Mouse (Mus musculus) heart, embryonic 14.5 days (tissue): ENCODE results near the gene Nrtn. TPM values are rescaled to one million over a fixed set of nuclear protein-coding genes. Genes with fewer than 3 reads are reported as not detected.

Experiments used
- ATAC-seq: fragments of 200-750 bp; cut with Nextera tagmentation; 2 replicates; pipeline ENCODE4 v1.8.0; 2017; ENCODE audit warnings: low read depth, moderate TSS enrichment; ENCODE audit not compliant: insufficient number of reproducible peaks, insufficient read depth, low FRiP score
- H3K27ac ChIP-seq, 2 experiments: fragments of 200-500 bp in 1 of 2; fragments of 300-500 bp in 1 of 2; sonication (generic) in 1 of 2; replicated peaks in 1 of 2; 2 replicates each; pipeline ENCODE4 v1.5.1; 2012 to 2014; ENCODE audit warnings: low read depth in 2 of 2, low read length in 2 of 2, control low read depth in 1 of 2, mild to moderate bottlenecking in 1 of 2, mixed read lengths in 1 of 2; ENCODE audit not compliant: control insufficient read depth in 1 of 2, insufficient read depth in 1 of 2
- H3K27me3 ChIP-seq: fragments of 300-500 bp; sonication (generic); 2 replicates; pipeline ENCODE4 v1.6.1; 2014; ENCODE audit warnings: mild to moderate bottlenecking, low read length, control low read depth; ENCODE audit not compliant: control insufficient read depth, insufficient read depth
- H3K36me3 ChIP-seq: fragments of 300-500 bp; sonication (generic); 2 replicates; pipeline ENCODE4 v1.6.1; 2014; ENCODE audit warnings: mild to moderate bottlenecking, control low read depth, low read length, mixed read lengths; ENCODE audit not compliant: control insufficient read depth, insufficient read depth
- H3K4me1 ChIP-seq, 2 experiments: fragments of 200-500 bp in 1 of 2; fragments of 300-500 bp in 1 of 2; sonication (generic) in 1 of 2; 2 replicates each; pipeline ENCODE4 v1.6.1; 2012 to 2014; ENCODE audit warnings: low read length in 2 of 2, control low read depth in 1 of 2, mixed read lengths in 1 of 2; ENCODE audit not compliant: control insufficient read depth in 2 of 2, insufficient read depth in 2 of 2
- H3K4me2 ChIP-seq: fragments of 300-500 bp; sonication (generic); 2 replicates; pipeline ENCODE4 v1.6.1; 2014; ENCODE audit warnings: mild to moderate bottlenecking, low read length
- H3K4me3 ChIP-seq, 2 experiments: fragments of 200-500 bp in 1 of 2; fragments of 300-500 bp in 1 of 2; sonication (generic) in 1 of 2; 2 replicates each; pipeline ENCODE4 v1.5.1; 2012 to 2014; ENCODE audit warnings: low read length in 2 of 2, mild to moderate bottlenecking in 2 of 2, control low read depth in 1 of 2, low read depth in 1 of 2, moderate library complexity in 1 of 2; ENCODE audit not compliant: control insufficient read depth in 1 of 2, insufficient read depth in 1 of 2
- H3K9ac ChIP-seq: fragments of 300-500 bp; sonication (generic); 2 replicates; pipeline ENCODE4 v1.6.1; 2014; ENCODE audit warnings: mild to moderate bottlenecking, low read length
- H3K9me3 ChIP-seq: fragments of 300-500 bp; sonication (generic); 2 replicates; pipeline ENCODE4 v1.6.1; 2016; ENCODE audit warnings: low read length, control low read depth; ENCODE audit not compliant: control insufficient read depth
- WGBS: fragments of 180-500 bp; shearing (Covaris S2); extraction: QIAGEN DNeasy Blood & Tissue Kit; methylation state at CpG from one replicate; pipeline ENCODE4 v1.1.7; 2014; 5-methylcytosine and 5-hydroxymethylcytosine counted together
- polyA plus RNA-seq: library from polyadenylated mRNA; unstranded; fragments of >200 nt; fragmentation: Nextera tagmentation; extraction: Ambion mirVana; gene quantifications from 2 replicates; pipeline ENCODE4 v1.2.1, GENCODE M21; 2014

Nrtn gene
- polyA plus RNA-seq, 1 experiment from 2014 or later, result 31.5 TPM

DNA sequence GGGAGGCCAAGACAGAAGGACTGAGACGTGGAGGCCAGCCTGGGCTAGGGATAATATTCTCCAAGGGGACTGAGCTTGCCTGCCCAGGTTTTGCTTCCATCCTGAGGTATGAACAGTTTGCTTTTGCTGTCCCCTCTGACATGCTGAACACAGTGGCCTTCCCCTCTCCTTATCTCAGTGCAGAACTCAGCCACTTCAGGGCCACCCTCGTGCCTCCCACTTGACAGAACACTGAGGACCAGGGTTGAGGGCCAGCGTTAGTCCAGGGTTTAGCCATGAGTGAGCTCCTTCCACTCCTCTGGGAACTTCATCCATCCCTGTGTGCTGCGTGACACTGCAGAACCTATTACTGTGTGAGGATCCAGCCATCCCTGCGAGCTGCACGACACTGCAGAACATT is 32.0 kb upstream of the Nrtn start:
- 0 out of 2 replicates have a peak, but pooled peaks cover 4% of the 10 kb centered on the region for H3K36me3 ChIP-seq
- H3K9ac ChIP-seq, result no peak overlapping the region
- no peak overlapping the region for H3K27ac ChIP-seq
- H3K4me1 ChIP-seq, result peaks cover 0 to 12% of the 10 kb centered on the region in 2 experiments; a peak in 1 of 4 replicates
- no peaks in the 10 kb centered on the region for H3K9me3 ChIP-seq
- no peak overlapping the region for H3K4me3 ChIP-seq
- no peak for ATAC-seq
- no peaks in the 10 kb centered on the region for H3K27me3 ChIP-seq
- no peak overlapping the region for H3K4me2 ChIP-seq
- WGBS, result 58% methylated on average over 6 of the region's 6 CpGs

GRCm38 (mm10) chr17:56788886-56789285 is 31.6 kb upstream of the Nrtn start:
- Histone ChIP-seq H3K27me3 (no peaks in the 10 kb centered on the region), H3K4me3 (no peak overlapping the region), H3K4me1 (peaks cover 0 to 12% of the 10 kb centered on the region in 2 experiments; a peak in 1 of 4 replicates), H3K9me3 (no peaks in the 10 kb centered on the region), H3K9ac (no peak overlapping the region), H3K4me2 (no peak overlapping the region), H3K36me3 (0 out of 2 replicates have a peak, but pooled peaks cover 4% of the 10 kb centered on the region), H3K27ac (no peak overlapping the region)
- ATAC-seq, result no peak
- 55% methylated on average over 3 of the region's 3 CpGs for WGBS

DNA sequence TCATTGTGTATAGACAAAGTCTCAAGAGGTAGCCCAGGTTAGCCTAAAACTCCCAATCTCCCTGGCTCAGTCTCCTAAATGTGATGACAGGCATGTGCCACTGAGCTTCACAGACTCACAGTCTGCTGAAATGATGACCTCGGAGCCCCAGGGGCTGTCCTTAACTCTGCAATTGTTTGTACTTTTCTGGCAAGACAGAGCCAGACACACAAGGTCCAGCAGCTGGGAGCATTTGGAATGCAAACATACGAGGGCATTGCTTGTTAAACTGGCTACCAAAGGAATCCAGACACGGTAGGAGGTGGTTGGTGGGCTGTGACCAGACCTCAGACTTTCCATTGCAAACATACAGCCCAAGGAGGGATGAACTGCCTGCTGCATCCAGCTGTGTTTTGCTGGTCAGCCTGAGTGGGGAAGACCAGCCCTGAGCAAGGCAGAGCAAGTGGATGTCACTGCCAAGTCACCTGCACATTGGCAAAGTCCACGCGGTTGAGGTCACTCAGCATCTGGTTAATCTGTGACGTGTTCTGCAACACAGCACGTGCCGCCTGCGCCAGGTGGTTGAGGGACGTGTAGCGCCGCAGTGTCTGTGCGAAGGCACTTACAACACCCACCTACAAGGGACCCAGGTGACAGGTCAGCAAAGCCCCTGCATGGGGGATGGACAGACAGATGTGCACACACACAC is 23.1 kb upstream of the Nrtn start:
- Histone ChIP-seq H3K9me3 (peaks cover 4% of the 10 kb centered on the region; the same call in 1 of the 2 replicates), H3K36me3 (peaks cover 14% of the 10 kb centered on the region; the same call in 1 of the 2 replicates), H3K27me3 (no peaks in the 10 kb centered on the region), H3K4me2 (no peak overlapping the region), H3K9ac (0 out of 2 replicates have a peak overlapping the region, but pooled peaks have one; percentile 3), H3K4me3 (no peak overlapping the region), H3K4me1 (peaks cover 24 to 25% of the 10 kb centered on the region in 2 experiments), H3K27ac (peak overlapping the region in 1 of 2 experiments; percentile 83; a peak in 2 of 4 replicates)
- no peak for ATAC-seq
- WGBS, result 78% methylated on average over 13 of the region's 13 CpGs

- H3K27ac ChIP-seq, result peak overlapping the region; percentile 68 to 83
Observed at GRCm38 (mm10) chr17:56778779-56779362, 21.5 kb upstream of the Nrtn start.

GRCm38 (mm10) chr17:56777568-56777967 is 20.2 kb upstream of the Nrtn start:
- Histone ChIP-seq H3K9ac (no peak overlapping the region), H3K4me1 (peaks cover 28 to 40% of the 10 kb centered on the region in 2 experiments), H3K27ac (no peak overlapping the region), H3K4me2 (no peak overlapping the region), H3K4me3 (no peak overlapping the region), H3K36me3 (peaks cover 6% of the 10 kb centered on the region; the same call in 1 of the 2 replicates), H3K27me3 (no peaks in the 10 kb centered on the region), H3K9me3 (peaks cover 4% of the 10 kb centered on the region; the same call in 1 of the 2 replicates)
- WGBS, result 93% methylated on average over 11 of the region's 11 CpGs
- no peak for ATAC-seq

More at GRCm38 (mm10) chr17:56778779-56779362, 21.5 kb upstream of the Nrtn start:
- WGBS, result 28% methylated on average over 3 of the region's 3 CpGs
- Histone ChIP-seq H3K9ac (peak overlapping the region; percentile 1; the same call in 1 of the 2 replicates), H3K27me3 (no peaks in the 10 kb centered on the region), H3K4me3 (no peak overlapping the region), H3K36me3 (peaks cover 11% of the 10 kb centered on the region; the same call in 1 of the 2 replicates), H3K4me1 (peaks cover 28 to 35% of the 10 kb centered on the region in 2 experiments), H3K9me3 (peaks cover 4% of the 10 kb centered on the region; the same call in 1 of the 2 replicates), H3K4me2 (no peak overlapping the region)
- peak; percentile 81 for ATAC-seq

GRCm38 (mm10) chr17:56769950-56770349 is 12.6 kb upstream of the Nrtn start, which contains the start of gene Prr22:
Prr22 (plus strand) TSS chr17:56770250.
- no peak within 1 kb of the TSS for H3K4me2 ChIP-seq
- no peak within 1 kb of the TSS for H3K4me3 ChIP-seq
- H3K4me1 ChIP-seq, result peaks cover 8 to 22% of the 10 kb centered on the region in 2 experiments
- no peaks in the 10 kb centered on the region for H3K9me3 ChIP-seq
- 89% methylated on average over 5 of the region's 5 CpGs for WGBS
- H3K27me3 ChIP-seq, result no peaks in the 10 kb centered on the region
- no peak for ATAC-seq
- no peak within 1 kb of the TSS for H3K27ac ChIP-seq
- H3K36me3 ChIP-seq, result peaks cover 53% of the 10 kb centered on the region
- no peak within 1 kb of the TSS for H3K9ac ChIP-seq

GRCm38 (mm10) chr17:56768941-56769340 is 11.6 kb upstream of the Nrtn start:
- Histone ChIP-seq H3K27ac (no peak overlapping the region), H3K4me1 (peaks cover 6 to 15% of the 10 kb centered on the region in 2 experiments), H3K9me3 (no peaks in the 10 kb centered on the region), H3K9ac (no peak overlapping the region), H3K36me3 (peaks cover 53% of the 10 kb centered on the region), H3K4me3 (no peak overlapping the region), H3K4me2 (no peak overlapping the region), H3K27me3 (no peaks in the 10 kb centered on the region)
- 96% methylated on average over 11 of the region's 11 CpGs for WGBS
- ATAC-seq, result no peak
